Mouse (Mus musculus) forebrain, postnatal 0 days (tissue): ENCODE measurements around the gene Slc16a5. TPM values are rescaled to one million over a fixed set of nuclear protein-coding genes. Genes with fewer than 3 reads are reported as not detected.
"Not testable (repeated sequence)": the region's sequence is repeated elsewhere in the genome, so short reads cannot be mapped to it uniquely, and the experiment has no call there.

Source experiments
- ATAC-seq: fragments of 200-750 bp; cut with Nextera tagmentation; 2 replicates; pipeline ENCODE4 v1.8.0; 2017; ENCODE audit warnings: mild to moderate bottlenecking, moderate library complexity
- DNase-seq: peaks from one replicate; pipeline ENCODE4 v3.0.0-alpha.2; 2015
- H3K27ac ChIP-seq: fragments of 300-500 bp; sonication (generic); 2 replicates; pipeline ENCODE4 v1.5.1; 2014; ENCODE audit warnings: low read depth, mild to moderate bottlenecking, antibody characterized with exemption, low read length, moderate library complexity, mixed read lengths
- H3K27me3 ChIP-seq: fragments of 300-500 bp; sonication (generic); 2 replicates; pipeline ENCODE4 v1.6.1; 2014; ENCODE audit warnings: mild to moderate bottlenecking, low read length, mixed read lengths; ENCODE audit not compliant: insufficient read depth
- H3K36me3 ChIP-seq: fragments of 300-500 bp; sonication (generic); 2 replicates; pipeline ENCODE4 v1.6.1; 2014; ENCODE audit warnings: mild to moderate bottlenecking, moderate library complexity; ENCODE audit not compliant: insufficient read depth
- H3K4me1 ChIP-seq: fragments of 300-500 bp; sonication (generic); 2 replicates; pipeline ENCODE4 v1.6.1; 2014; ENCODE audit warnings: antibody characterized with exemption; ENCODE audit not compliant: insufficient read depth
- H3K4me2 ChIP-seq: fragments of 300-500 bp; sonication (generic); 2 replicates; pipeline ENCODE4 v1.6.1; 2014; ENCODE audit warnings: low read depth, mild to moderate bottlenecking, moderate library complexity
- H3K4me3 ChIP-seq: fragments of 300-500 bp; sonication (generic); 2 replicates; pipeline ENCODE4 v1.5.1; 2014; ENCODE audit warnings: low read depth, low read length, mixed read lengths
- H3K9ac ChIP-seq: fragments of 300-500 bp; sonication (generic); 2 replicates; pipeline ENCODE4 v1.6.1; 2014; ENCODE audit warnings: mild to moderate bottlenecking
- H3K9me3 ChIP-seq: fragments of 300-500 bp; sonication (generic); 2 replicates; pipeline ENCODE4 v1.6.1; 2016; ENCODE audit warnings: low read length
- CTCF ChIP-seq: sonication (generic); IDR thresholded peaks from 2 replicates; pipeline ENCODE4 v1.5.1; 2016; ENCODE audit warnings: antibody characterized with exemption, control low read depth, low read depth
- WGBS: fragments of 180-500 bp; shearing (Covaris S2); extraction: QIAGEN DNeasy Blood & Tissue Kit; methylation state at CpG from one replicate; pipeline ENCODE4 v1.1.7; 2014; 5-methylcytosine and 5-hydroxymethylcytosine counted together
- polyA plus RNA-seq: library from polyadenylated mRNA; unstranded; fragments of >200 nt; fragmentation: Nextera tagmentation; extraction: Ambion mirVana; gene quantifications from 2 replicates; pipeline ENCODE4 v1.2.1, GENCODE M21; 2015
- total RNA-seq: library from RNA; depleted of rRNA; stranded (reverse); fragments of >200 nt; gene quantifications from 2 replicates; pipeline ENCODE4 v1.2.3, GENCODE M21; 2014

The Slc16a5 gene
- total and polyA plus RNA-seq, 2 experiments from 2014 or later: 0.07 TPM; not detected in 1

DNA sequence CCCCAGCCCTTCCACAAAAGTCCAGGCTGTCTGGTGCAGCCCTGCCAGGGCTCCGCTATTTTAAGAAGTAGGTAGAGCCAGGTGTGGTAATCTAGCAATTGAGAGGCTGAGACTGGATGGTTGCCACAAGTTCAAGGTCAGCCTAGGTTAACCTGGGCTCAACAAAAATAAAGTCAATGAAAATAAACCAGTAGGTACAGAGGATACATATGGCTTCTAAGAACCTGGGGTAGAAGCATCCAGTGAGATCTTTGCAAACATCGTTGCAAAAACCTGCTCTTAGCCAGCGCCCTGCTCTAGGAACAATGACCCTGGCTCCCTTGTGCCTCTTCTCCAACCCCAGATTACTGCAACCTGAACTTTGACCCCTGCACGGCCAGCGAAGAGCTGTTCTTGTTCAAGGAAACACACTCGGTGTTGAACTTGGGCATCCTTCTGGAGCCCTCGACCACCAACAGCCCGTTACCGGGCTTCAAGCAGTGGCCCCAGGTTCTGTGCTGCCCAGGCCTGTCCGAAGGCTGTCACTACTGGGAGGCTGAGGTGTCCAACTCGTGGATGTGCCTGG is 14.9 kb upstream of the Slc16a5 start:
- no peak for TF ChIP-seq CTCF
- Histone ChIP-seq H3K36me3 (no peaks in the 10 kb centered on the region), H3K27me3 (no peaks in the 10 kb centered on the region), H3K4me3 (no peak overlapping the region), H3K4me2 (no peak overlapping the region), H3K9me3 (no peaks in the 10 kb centered on the region), H3K9ac (no peak overlapping the region), H3K4me1 (no peaks in the 10 kb centered on the region), H3K27ac (no peak overlapping the region)
- no peak for DNase-seq
- no peak for ATAC-seq
- 82% methylated on average over 11 of the region's 11 CpGs for WGBS

DNA sequence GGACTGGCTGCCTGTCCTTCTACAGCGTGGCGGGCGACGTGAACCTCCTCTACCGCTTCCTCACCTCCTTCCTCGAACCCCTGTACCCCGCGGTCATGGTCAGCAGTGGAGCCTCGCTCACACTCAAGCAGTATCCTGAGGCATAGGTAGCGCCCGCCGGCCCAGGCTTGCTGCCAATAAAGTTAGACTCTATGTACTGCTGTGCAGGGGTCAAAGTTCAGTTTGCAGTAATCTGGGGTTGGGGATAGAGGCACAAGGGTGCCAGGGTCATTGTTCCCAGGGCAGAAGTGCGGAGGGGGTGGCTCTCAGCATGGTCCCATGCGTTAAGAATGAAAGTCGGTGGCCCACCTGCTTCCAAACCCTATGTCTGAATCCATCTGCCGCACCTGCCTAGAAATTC is 14.2 kb upstream of the Slc16a5 start:
- H3K27ac ChIP-seq: no peak overlapping the region
- no peak for ATAC-seq
- 89% methylated on average over 16 of the region's 16 CpGs for WGBS
- H3K4me1 ChIP-seq: no peaks in the 10 kb centered on the region
- no peak overlapping the region for H3K4me2 ChIP-seq
- no peak overlapping the region for H3K9ac ChIP-seq
- H3K9me3 ChIP-seq: no peaks in the 10 kb centered on the region
- DNase-seq: no peak
- no peaks in the 10 kb centered on the region for H3K27me3 ChIP-seq
- no peak for TF ChIP-seq CTCF
- no peaks in the 10 kb centered on the region for H3K36me3 ChIP-seq
- H3K4me3 ChIP-seq: no peak overlapping the region

DNA sequence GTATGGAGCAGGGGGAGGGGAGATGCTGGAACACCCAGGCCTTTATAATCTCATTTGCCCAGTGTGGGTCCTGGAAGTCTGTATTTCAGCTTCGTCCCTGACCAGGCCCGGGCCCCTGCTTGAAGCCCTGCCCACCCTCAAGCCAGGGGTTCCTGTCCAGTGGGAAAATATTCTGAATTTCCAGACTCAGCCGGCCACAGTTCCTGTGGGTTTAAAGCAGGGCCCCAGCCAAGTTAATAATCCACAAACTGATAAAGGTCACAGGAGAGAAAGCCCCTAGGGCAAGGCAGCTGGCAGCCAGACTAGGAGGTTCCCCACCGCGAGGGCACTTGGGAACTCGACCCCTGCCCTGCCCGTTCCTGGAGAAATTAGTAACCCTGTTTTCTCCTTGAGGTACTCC is 13.3 kb upstream of the Slc16a5 start:
- Histone ChIP-seq H3K4me2 (no peak overlapping the region), H3K9me3 (no peaks in the 10 kb centered on the region), H3K27me3 (no peaks in the 10 kb centered on the region), H3K4me3 (no peak overlapping the region), H3K4me1 (no peaks in the 10 kb centered on the region), H3K36me3 (no peaks in the 10 kb centered on the region), H3K27ac (no peak overlapping the region), H3K9ac (no peak overlapping the region)
- no peak for TF ChIP-seq CTCF
- no peak for ATAC-seq
- no peak for DNase-seq
- WGBS: 66% methylated on average over 7 of the region's 7 CpGs

DNA sequence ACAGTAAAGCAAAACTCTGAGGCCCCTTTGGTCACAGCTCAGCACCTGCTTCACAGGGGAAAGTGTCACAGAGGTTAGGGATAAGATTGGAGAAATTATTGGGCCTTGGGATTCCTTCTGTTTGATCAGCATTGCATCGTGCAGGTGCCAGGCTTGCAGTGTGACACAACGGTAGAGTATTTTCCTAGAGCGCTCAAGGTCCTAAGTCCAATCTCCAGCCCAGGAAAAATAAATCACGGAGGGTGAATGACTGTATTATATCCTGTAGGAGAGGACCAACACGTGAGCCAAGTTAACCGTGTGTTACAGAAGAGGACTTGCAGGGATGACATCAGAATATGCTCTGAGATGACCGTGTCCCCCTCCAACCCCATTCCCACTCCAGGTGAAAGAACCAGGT is 12.1 kb upstream of the Slc16a5 start:
- H3K27ac ChIP-seq: no peak overlapping the region
- H3K4me1 ChIP-seq: no peaks in the 10 kb centered on the region
- no peaks in the 10 kb centered on the region for H3K9me3 ChIP-seq
- no peak overlapping the region for H3K4me2 ChIP-seq
- TF ChIP-seq CTCF: no peak
- WGBS: 92% methylated on average over 7 of the region's 7 CpGs
- ATAC-seq (no peak), DNase-seq (no peak)
- H3K4me3 ChIP-seq: no peak overlapping the region
- H3K27me3 ChIP-seq: no peaks in the 10 kb centered on the region
- no peak overlapping the region for H3K9ac ChIP-seq
- no peaks in the 10 kb centered on the region for H3K36me3 ChIP-seq

DNA sequence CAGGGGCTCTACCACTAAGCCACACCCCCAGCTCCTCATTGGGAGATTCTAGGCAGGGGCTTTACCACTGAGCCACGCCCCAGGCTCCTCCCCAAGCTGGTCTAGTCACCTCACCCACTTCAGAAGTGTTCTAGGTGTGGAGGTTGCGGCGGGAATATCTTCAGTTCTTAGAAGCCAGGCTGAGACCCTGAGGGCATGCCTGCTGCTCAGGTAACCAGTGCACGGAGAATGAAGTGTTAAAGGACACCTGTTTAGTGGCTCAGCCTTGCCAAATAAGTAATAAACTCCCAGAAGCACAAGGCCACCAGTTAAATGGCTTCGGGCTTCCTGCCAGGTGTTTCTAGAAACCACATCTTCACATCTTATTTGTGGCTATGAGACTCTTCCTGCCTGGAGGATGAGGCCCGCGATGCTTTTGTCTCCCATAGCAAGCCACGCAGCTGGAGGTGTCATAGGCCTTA is 10.5 kb upstream of the Slc16a5 start:
- DNase-seq: no peak
- Histone ChIP-seq H3K4me1 (no peaks in the 10 kb centered on the region), H3K27me3 (no peaks in the 10 kb centered on the region), H3K9ac (no peak overlapping the region), H3K9me3 (no peaks in the 10 kb centered on the region), H3K4me3 (no peak overlapping the region), H3K36me3 (no peaks in the 10 kb centered on the region), H3K4me2 (no peak overlapping the region), H3K27ac (no peak overlapping the region)
- no peak for TF ChIP-seq CTCF
- ATAC-seq: no peak
- WGBS: 84% methylated on average over 8 of the region's 8 CpGs

DNA sequence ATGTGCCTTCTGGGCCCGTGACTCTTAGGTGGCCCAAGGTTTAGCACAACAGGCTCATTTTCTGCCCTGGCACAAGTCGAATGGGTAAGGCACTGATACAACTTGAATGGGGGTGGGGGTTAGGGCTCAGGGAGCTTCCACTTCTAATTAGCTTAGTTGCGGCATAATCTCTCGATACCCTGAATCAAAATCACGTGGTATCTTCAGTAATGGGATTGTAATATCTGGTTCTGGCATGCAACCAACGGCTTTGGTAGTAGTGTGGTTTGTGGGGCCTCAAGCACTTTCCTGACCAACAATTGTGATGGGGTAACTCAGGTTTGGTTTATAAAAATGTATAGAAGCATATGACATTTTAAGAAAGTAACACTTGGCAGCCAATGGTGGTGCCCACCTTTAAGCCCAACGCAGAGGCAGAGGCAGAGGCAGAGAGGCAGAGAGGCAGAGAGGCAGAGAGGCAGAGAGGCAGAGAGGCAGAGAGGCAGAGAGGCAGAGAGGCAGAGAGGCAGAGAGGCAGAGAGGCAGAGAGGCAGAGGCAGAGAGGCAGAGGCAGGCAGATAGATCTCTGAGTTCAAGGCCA is 9.9 kb upstream of the Slc16a5 start:
- WGBS: 61% methylated on average over 7 of the region's 7 CpGs
- no peak for ATAC-seq
- TF ChIP-seq CTCF: no peak

DNA sequence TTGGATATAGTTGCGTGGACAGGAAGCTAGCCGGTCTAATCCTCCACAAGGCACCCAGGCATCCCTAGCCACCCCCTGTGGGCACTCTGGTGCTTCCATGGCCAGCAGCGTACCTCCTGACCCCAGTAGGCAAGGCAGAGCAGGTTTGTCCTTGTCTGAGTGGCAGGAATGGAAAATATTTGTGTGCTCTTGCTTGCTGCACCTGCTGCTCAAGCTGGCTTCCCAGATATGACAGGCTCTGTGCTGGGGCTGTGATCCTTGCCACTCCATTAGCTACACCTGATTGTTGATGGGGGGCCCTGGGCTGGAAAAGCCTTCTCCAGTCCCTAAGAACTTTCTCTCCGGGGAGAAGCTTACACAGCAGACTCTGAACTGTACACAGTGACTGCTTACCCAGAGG is 9.0 kb upstream of the Slc16a5 start:
- 73% methylated on average over 4 of the region's 4 CpGs for WGBS
- DNase-seq (no peak), ATAC-seq (no peak)
- H3K27ac ChIP-seq: no peak overlapping the region
- no peak overlapping the region for H3K4me3 ChIP-seq
- H3K27me3 ChIP-seq: no peaks in the 10 kb centered on the region
- H3K4me1 ChIP-seq: no peaks in the 10 kb centered on the region
- H3K9ac ChIP-seq: no peak overlapping the region
- H3K4me2 ChIP-seq: no peak overlapping the region
- no peak for TF ChIP-seq CTCF
- H3K36me3 ChIP-seq: no peaks in the 10 kb centered on the region
- no peaks in the 10 kb centered on the region for H3K9me3 ChIP-seq

More for the DNA sequence above, 9.9 kb upstream of the Slc16a5 start:
- H3K27ac ChIP-seq: no peak overlapping the region
- no peaks in the 10 kb centered on the region for H3K36me3 ChIP-seq
- no peak overlapping the region for H3K4me3 ChIP-seq
- H3K9me3 ChIP-seq: no peaks in the 10 kb centered on the region
- no peak overlapping the region for H3K4me2 ChIP-seq
- H3K9ac ChIP-seq: no peak overlapping the region
- H3K4me1 ChIP-seq: no peaks in the 10 kb centered on the region
- no peak for DNase-seq
- H3K27me3 ChIP-seq: no peaks in the 10 kb centered on the region

DNA sequence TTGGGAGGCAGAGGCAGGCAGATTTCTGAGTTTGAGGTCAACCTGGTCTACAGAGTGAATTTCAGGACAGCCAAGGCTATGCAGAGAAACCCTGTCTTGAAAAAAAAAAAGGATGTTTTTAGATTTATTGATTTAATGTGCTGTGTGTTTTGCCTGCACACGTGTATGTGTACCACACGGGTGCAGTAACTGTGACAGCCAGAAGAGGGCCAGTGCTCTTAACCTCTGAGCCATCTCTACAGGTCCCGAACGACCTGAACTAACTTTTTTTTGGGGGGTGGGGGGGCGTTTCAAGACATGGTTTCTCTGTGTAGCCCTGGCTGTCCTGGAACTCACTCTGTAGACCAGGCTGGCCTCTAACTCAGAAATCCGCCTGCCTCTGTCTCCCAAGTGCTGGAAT is 7.5 kb upstream of the Slc16a5 start:
- H3K27me3 ChIP-seq, H3K9me3 ChIP-seq, H3K4me3 ChIP-seq, DNase-seq, H3K9ac ChIP-seq, ATAC-seq, H3K36me3 ChIP-seq, H3K4me1 ChIP-seq, H3K27ac ChIP-seq, H3K4me2 ChIP-seq: not testable (repeated sequence)
- 92% methylated on average over 6 of the region's 6 CpGs for WGBS
